Mouse (Mus musculus) olfactory bulb, adult 2 months (tissue): ENCODE measurements around the gene Rsrp1. TPM values are rescaled to one million over a fixed set of nuclear protein-coding genes. Genes with fewer than 3 reads are reported as not detected.

Experiments used
- H3K27ac ChIP-seq: fragments of 200-500 bp; 2 replicates; pipeline ENCODE4 v1.5.1; 2012; ENCODE audit warnings: low read depth, low read length; ENCODE audit not compliant: insufficient read depth
- H3K4me1 ChIP-seq: fragments of 200-500 bp; 2 replicates; pipeline ENCODE4 v1.6.1; 2012; ENCODE audit warnings: low read length; ENCODE audit not compliant: control insufficient read depth, insufficient read depth
- H3K4me3 ChIP-seq: fragments of 200-500 bp; 2 replicates; pipeline ENCODE4 v1.5.1; 2012; ENCODE audit warnings: mild to moderate bottlenecking, low read depth, low read length, moderate library complexity; ENCODE audit not compliant: insufficient read depth
- CTCF ChIP-seq: fragments of 200-500 bp; IDR thresholded peaks from 2 replicates; pipeline ENCODE4 v1.5.1; 2012; ENCODE audit warnings: low read depth, mild to moderate bottlenecking, low read length, moderate library complexity; ENCODE audit not compliant: insufficient read depth
- POLR2A ChIP-seq: fragments of 200-500 bp; IDR thresholded peaks from 2 replicates; pipeline ENCODE4 v1.6.1; 2012; ENCODE audit warnings: mild to moderate bottlenecking, low read depth, low read length, moderate library complexity; ENCODE audit not compliant: insufficient read depth
- WGBS: fragments of 180-500 bp; shearing (Covaris S2); methylation state at CpG from one replicate; pipeline ENCODE4 v1.1.7; 2018; 5-methylcytosine and 5-hydroxymethylcytosine counted together
- polyA plus RNA-seq: library from polyadenylated mRNA; stranded (reverse); fragments of >200 nt; gene quantifications from 2 replicates; pipeline ENCODE4 v1.2.4, GENCODE M21; 2012; ENCODE audit warnings: low replicate concordance; ENCODE audit not compliant: missing spikeins, insufficient read depth, insufficient read length

The Rsrp1 gene
- polyA plus RNA-seq, 1 experiment = 522 TPM

GRCm38 (mm10) chr4:134950518-134951091, 27.2 kb downstream of the Rsrp1 start:
- 19% methylated on average over 11 of the region's 11 CpGs for WGBS
- TF ChIP-seq POLR2A (no peak), CTCF (no peak)
- H3K4me1 ChIP-seq = peaks cover 8% of the 10 kb centered on the region
- H3K27ac ChIP-seq = no peak overlapping the region
- no peak overlapping the region for H3K4me3 ChIP-seq

- Histone ChIP-seq H3K4me1 (peaks cover 6% of the 10 kb centered on the region), H3K27ac (no peak overlapping the region), H3K4me3 (no peak overlapping the region)
- 32% methylated on average over 15 of the region's 15 CpGs for WGBS
- TF ChIP-seq POLR2A = no peak
- no peak for TF ChIP-seq CTCF
These were observed 31.1 kb downstream of the Rsrp1 start for GRCm38 (mm10) chr4:134954461-134954860.

- no peak overlapping the region for H3K4me3 ChIP-seq
- WGBS = 89% methylated on average over 2 of the region's 2 CpGs
- H3K4me1 ChIP-seq = peaks cover 6% of the 10 kb centered on the region
- TF ChIP-seq CTCF = no peak
- no peak overlapping the region for H3K27ac ChIP-seq
These were observed 31.8 kb downstream of the Rsrp1 start for GRCm38 (mm10) chr4:134955196-134955595.

- TF ChIP-seq CTCF (no peak), POLR2A (no peak)
- H3K27ac ChIP-seq = no peak overlapping the region
- H3K4me3 ChIP-seq = no peak overlapping the region
- no peaks in the 10 kb centered on the region for H3K4me1 ChIP-seq
- 89% methylated on average over 3 of the region's 3 CpGs for WGBS
These were observed 32.5 kb downstream of the Rsrp1 start for GRCm38 (mm10) chr4:134955845-134956244.

GRCm38 (mm10) chr4:134956328-134956727, 32.9 kb downstream of the Rsrp1 start:
- Histone ChIP-seq H3K27ac (no peak overlapping the region), H3K4me1 (no peaks in the 10 kb centered on the region), H3K4me3 (no peak overlapping the region)
- WGBS = 21% methylated on average over 3 of the region's 3 CpGs
- TF ChIP-seq CTCF (no peak), POLR2A (no peak)

GRCm38 (mm10) chr4:134963021-134963776, 39.8 kb downstream of the Rsrp1 start:
- 27% methylated on average over 19 of the region's 19 CpGs for WGBS
- Histone ChIP-seq H3K4me1 (peaks cover 5% of the 10 kb centered on the region; the same call in 1 of the 2 replicates), H3K4me3 (no peak overlapping the region), H3K27ac (no peak overlapping the region)
- TF ChIP-seq CTCF (no peak), POLR2A (no peak)

GRCm38 (mm10) chr4:134967887-134968604, 44.7 kb downstream of the Rsrp1 start:
- 85% methylated on average over 20 of the region's 20 CpGs for WGBS
- TF ChIP-seq CTCF = no peak
- TF ChIP-seq POLR2A = no peak
- Histone ChIP-seq H3K27ac (no peak overlapping the region), H3K4me1 (peaks cover 3% of the 10 kb centered on the region; the same call in 1 of the 2 replicates), H3K4me3 (no peak overlapping the region)

GRCm38 (mm10) chr4:134968605-134968976, 45.2 kb downstream of the Rsrp1 start:
- no peak for TF ChIP-seq CTCF
- no peak for TF ChIP-seq POLR2A
- Histone ChIP-seq H3K27ac (no peak overlapping the region), H3K4me3 (no peak overlapping the region), H3K4me1 (no peaks in the 10 kb centered on the region)
- WGBS = 91% methylated on average over 18 of the region's 18 CpGs

GRCm38 (mm10) chr4:134975261-134975928, 52.0 kb downstream of the Rsrp1 start:
- H3K4me3 ChIP-seq = no peak overlapping the region
- no peaks in the 10 kb centered on the region; the same call in 1 of the 2 replicates for H3K4me1 ChIP-seq
- no peak overlapping the region for H3K27ac ChIP-seq
- TF ChIP-seq POLR2A = no peak
- no peak for TF ChIP-seq CTCF
- WGBS = 28% methylated on average over 14 of the region's 14 CpGs
